Mouse (Mus musculus): ENCODE measurements around the gene Anp32a.
A peak's percentile ranks its signal among the peaks of the same experiment; 100 is the strongest.

The Anp32a gene

GRCm38 (mm10) chr9:62346388-62346679 is 5.2 kb downstream of the Anp32a start:
- DNase-seq (ENCODE audit: extremely low spot score, low spot score) = no peak

- DNase-seq (ENCODE audit: extremely low spot score, low spot score) = no peak
Measured at GRCm38 (mm10) chr9:62347201-62347600, 6.1 kb downstream of the Anp32a start.

GRCm38 (mm10) chr9:62348050-62348449 is 7.0 kb downstream of the Anp32a start:
- no peak for DNase-seq (ENCODE audit: extremely low spot score, low spot score)

GRCm38 (mm10) chr9:62348467-62348985 is 7.4 kb downstream of the Anp32a start:
- DNase-seq (ENCODE audit: extremely low spot score, low spot score) = no peak

- DNase-seq (ENCODE audit: extremely low spot score, low spot score) = no peak
Measured at GRCm38 (mm10) chr9:62349250-62349649, 8.2 kb downstream of the Anp32a start.

- DNase-seq (ENCODE audit: extremely low spot score, low spot score) = no peak
Measured at GRCm38 (mm10) chr9:62350721-62351120, 9.6 kb downstream of the Anp32a start.

GRCm38 (mm10) chr9:62351200-62351599 is 10.1 kb downstream of the Anp32a start:
- no peak for DNase-seq (ENCODE audit: extremely low spot score, low spot score)

- no peak for DNase-seq (ENCODE audit: extremely low spot score, low spot score)
Measured at GRCm38 (mm10) chr9:62353784-62354183, 12.7 kb downstream of the Anp32a start.

GRCm38 (mm10) chr9:62354838-62355719 is 14.0 kb downstream of the Anp32a start:
- no peak for DNase-seq (ENCODE audit: extremely low spot score, low spot score)

GRCm38 (mm10) chr9:62355763-62356162 is 14.7 kb downstream of the Anp32a start:
- DNase-seq (ENCODE audit: extremely low spot score, low spot score) = no peak

- no peak for DNase-seq (ENCODE audit: extremely low spot score, low spot score)
Measured at GRCm38 (mm10) chr9:62357593-62357992, 16.5 kb downstream of the Anp32a start.

GRCm38 (mm10) chr9:62358851-62359250 is 17.8 kb downstream of the Anp32a start:
- DNase-seq (ENCODE audit: extremely low spot score, low spot score) = no peak

- DNase-seq (ENCODE audit: extremely low spot score, low spot score) = no peak
Measured at GRCm38 (mm10) chr9:62360889-62361288, 19.8 kb downstream of the Anp32a start.

- DNase-seq (ENCODE audit: extremely low spot score, low spot score) = peak; percentile 43
Measured at GRCm38 (mm10) chr9:62362835-62363385, 21.8 kb downstream of the Anp32a start.

GRCm38 (mm10) chr9:62363619-62364018 is 22.5 kb downstream of the Anp32a start:
- DNase-seq (ENCODE audit: extremely low spot score, low spot score) = peak; percentile 78

GRCm38 (mm10) chr9:62364216-62364615 is 23.1 kb downstream of the Anp32a start:
- no peak for DNase-seq (ENCODE audit: extremely low spot score, low spot score)

- DNase-seq (ENCODE audit: extremely low spot score, low spot score) = no peak
Measured at GRCm38 (mm10) chr9:62364831-62365230, 23.7 kb downstream of the Anp32a start.

- DNase-seq (ENCODE audit: extremely low spot score, low spot score) = no peak
Measured at GRCm38 (mm10) chr9:62365326-62366080, 24.4 kb downstream of the Anp32a start.

- DNase-seq (ENCODE audit: extremely low spot score, low spot score) = no peak
Measured at GRCm38 (mm10) chr9:62366478-62367458, 25.7 kb downstream of the Anp32a start.

GRCm38 (mm10) chr9:62367510-62368071 is 26.5 kb downstream of the Anp32a start:
- no peak for DNase-seq (ENCODE audit: extremely low spot score, low spot score)
